Mouse (Mus musculus) liver (tissue): ENCODE results near the gene Csrp1.

Experiments used
- DNase-seq: peaks from one replicate; pipeline ENCODE4 v3.0.0-alpha.2; 2020; ENCODE audit warnings: mixed read lengths

Gene Csrp1

DNA sequence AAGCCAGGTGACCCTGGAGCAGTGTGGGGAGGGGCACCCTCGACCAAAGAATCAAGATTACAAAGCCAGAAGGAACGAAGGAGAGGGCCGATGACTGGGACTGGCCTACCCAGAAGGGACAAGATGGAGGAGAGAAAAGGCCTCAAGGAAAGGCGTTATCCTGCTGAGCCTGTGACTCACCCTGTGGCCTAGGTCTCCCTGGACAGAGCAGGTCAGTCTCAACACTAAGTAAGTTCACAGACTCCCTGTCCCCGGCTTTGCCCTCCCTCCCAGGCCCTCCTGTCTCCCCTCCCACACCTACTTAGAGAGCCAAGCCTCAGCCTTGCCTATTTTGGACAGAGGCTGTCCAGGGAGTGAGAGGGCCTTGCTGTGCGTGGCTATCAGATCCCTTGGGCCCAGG is at the start of gene Csrp1:
Csrp1 (plus strand) TSS at position 79 of the 400 bp plus-strand sequence.
- DNase-seq, result no peak

DNA sequence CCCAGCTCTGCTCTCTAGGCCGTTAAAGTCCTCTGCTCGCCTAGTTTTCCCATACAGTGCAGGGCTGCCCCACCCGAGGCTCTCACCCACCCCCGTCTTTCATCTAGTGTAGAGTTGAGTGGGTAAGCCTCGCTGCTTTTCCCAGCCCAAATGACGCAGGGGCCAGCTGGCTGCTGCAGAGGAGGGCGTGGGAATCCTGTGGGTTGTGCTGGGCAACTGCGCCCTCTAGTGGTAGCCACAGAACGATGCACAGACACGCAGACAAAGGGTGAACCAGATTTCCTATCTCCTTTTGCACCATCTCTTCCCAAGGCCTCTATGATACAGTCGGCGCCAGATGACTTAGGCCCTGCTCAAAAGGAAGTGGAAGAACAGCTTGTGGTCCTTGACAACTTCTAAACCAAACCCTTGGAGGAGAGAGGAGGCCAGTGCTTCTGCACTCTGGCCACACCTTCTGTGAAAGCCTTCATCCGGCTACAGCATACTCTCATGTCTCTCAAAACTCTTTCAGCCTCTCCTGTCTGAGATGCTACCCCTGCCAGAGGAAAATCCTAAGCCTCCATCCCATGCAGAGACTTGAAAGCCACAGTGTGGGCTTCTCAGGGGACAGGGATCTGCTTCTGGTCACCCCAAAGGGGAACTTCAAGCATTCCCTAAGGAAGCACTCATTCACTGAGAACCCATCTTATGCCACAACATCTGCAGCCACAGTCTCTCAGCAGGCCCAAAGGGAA is 49.3 kb upstream of the Csrp1 start:
- peak; percentile 70 for DNase-seq

DNA sequence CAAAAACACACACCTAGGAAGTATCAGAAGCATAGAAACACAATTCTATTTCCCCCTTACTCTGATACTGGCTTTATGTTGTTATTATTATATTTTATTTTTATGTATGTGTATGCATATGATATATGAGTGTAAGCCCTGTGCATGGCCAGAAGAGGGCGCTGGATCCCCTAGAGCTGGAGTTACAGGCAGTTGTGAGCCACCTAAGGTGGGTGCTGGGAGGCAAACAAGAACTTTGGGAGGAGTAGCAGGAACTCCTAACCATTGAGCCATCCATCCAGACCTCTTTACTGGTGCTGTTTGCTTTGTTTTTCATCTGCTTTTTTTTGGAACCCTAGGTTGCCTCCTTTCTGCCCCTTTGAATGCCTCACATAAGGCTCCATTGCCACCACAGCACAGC is 48.5 kb upstream of the Csrp1 start:
- no peak for DNase-seq

- no peak for DNase-seq
Observed at GRCm38 (mm10) chr1:135671956-135672355, 47.9 kb upstream of the Csrp1 start.

DNA sequence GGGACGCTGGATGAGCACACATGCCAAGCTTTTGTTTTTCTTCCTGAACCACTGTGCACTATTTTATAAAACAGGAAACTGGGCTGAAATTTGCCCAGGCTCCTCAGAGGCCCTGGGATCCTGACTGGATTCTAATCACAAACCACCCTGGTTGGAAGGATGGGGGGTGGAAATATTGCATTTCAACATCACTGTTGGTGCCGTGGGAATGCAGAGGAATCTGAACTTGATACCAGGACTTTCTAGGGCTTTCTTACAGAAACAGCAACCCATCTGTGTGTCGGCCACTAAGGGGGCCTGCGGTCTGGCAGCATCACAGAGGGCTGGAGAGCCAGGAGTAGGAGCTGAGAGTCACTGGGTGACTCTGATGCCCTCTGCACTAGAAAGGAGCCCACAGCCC is 47.5 kb upstream of the Csrp1 start:
- DNase-seq, result no peak

DNA sequence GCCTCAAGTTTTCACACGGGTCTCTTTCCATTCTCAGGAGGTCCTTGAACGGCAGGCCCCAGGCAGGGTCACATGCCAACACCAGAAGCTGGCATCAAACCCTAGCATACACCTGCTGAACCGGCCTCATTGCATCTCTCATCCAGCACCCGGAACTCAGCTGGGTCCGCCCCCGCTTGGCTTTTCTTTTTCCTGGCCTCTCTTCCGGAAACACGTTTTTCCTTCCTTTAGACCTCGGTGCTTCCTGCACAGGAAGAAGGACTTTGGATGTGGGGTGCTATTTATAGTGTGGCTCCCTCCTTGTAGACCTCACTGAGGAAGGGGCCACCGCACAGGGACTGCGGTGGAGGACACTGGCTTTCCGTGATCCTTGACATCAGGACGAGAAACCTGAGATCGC is 46.4 kb upstream of the Csrp1 start:
- DNase-seq, result no peak

- peak; percentile 38 for DNase-seq
Observed at GRCm38 (mm10) chr1:135675449-135676129, 44.3 kb upstream of the Csrp1 start.

- DNase-seq, result no peak
Observed at GRCm38 (mm10) chr1:135676247-135676646, 43.6 kb upstream of the Csrp1 start.

- DNase-seq, result no peak
Observed at GRCm38 (mm10) chr1:135676938-135677682, 42.8 kb upstream of the Csrp1 start.

GRCm38 (mm10) chr1:135678145-135678544 is 41.7 kb upstream of the Csrp1 start:
- no peak for DNase-seq

DNA sequence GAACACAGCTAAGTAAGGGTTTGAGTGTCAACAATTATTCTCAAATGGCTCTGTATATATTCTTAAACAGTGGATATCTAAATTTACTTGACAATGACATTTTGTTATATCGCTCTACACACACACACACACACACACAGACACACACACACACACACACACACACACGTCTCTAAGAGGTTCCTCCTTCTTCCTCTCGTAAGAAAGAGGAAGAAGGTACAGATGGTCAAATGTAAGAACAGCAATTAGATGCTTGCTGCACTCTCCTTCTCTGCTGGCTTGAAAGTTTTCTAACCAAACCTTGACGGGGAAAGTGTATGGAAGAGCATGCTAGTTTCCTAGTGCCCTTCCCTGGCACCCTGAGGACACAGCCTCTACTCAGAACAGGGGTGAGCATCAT is 39.1 kb upstream of the Csrp1 start:
- no peak for DNase-seq

DNA sequence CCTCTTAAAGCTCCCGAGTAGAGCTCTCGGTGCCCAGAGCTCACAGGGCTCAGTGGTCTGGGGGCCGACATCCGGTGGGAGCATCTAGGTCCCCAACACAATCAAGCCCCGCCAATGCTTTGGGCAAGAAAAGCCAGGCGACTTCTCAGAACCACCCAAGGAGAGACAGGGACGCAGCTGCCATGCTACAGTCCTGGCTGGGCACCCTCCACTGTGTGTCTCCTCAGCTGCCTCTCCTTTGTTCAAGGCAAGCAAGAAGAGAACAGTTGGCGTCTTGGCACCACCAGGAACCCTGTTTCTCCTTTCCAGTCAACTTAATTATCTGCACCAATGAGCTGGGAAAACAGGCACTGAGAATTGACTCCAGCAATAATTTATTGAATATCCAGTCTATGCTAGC is 38.7 kb upstream of the Csrp1 start:
- DNase-seq, result no peak

- no peak for DNase-seq
Observed at GRCm38 (mm10) chr1:135684895-135685294, 35.0 kb upstream of the Csrp1 start.

- DNase-seq, result no peak
Observed at GRCm38 (mm10) chr1:135685316-135685715, 34.5 kb upstream of the Csrp1 start.

- peak; percentile 25 for DNase-seq
Observed at GRCm38 (mm10) chr1:135686792-135687510, 32.9 kb upstream of the Csrp1 start.

DNA sequence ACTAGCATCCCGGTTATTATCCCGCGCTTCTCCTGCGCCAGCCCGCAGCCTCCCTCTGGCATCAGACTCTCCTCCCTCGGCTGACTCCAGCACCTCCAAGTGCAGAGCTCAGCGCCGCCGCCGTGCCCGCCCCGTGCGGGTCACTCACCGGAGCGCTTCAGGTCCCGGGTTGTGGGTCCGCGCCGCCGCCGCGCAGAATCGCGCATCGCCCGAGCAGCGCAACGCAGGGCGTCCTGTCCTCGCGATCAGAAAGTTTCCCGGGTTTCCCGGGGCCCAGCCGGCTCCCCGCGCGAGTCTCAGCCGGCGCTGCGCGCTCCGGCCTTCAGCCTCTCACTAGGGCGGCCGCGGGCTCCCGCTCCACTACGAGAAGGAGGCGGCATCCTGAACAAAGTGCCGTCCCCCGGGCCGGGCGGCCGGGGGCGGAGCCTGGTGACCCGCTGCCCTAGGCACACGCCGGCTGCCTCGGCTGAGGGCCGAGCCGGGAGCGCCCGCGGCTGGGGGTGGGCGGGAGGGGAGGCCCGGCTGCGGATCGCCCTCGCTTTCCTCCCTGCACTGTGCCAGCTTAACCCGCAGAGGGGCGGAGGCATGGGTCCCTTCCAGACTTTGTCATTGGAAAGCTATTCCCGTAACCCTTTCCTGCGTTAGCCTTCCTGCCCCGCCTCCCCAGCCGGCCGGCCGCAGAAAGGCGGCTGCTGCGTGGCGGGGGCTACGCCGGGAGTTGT is 31.9 kb upstream of the Csrp1 start:
- DNase-seq, result peak; percentile 76

GRCm38 (mm10) chr1:135688686-135689085 is 31.2 kb upstream of the Csrp1 start:
- DNase-seq, result no peak

DNA sequence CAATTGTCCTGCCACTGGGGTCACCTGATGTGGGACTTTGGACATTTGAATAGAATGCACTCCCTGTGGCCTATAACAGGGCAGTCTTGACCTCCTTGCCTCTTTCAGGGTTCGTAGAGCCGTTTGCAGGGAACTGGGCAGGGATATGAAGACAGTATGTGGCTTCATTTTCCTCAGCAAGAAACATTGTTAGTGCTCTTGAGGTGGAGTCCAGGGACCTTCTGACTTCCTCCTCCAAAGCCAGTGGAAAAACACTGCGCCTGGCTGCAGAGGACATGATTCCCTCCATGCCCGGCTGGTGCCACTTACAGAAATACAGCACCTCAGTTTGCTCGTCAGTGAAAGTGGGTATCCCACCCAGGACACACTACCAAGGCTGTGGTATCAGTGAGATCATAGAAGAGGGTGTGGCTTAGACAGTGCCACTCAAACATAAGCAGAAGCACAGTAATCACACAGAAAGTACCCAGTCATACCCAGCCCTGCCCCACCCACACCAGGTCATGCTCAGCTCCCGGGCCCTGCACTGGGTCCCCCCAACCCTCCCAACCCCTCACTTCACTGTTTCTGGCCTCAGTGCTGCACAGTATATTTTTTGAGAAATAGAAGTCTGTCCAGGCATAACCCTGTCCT is 29.0 kb upstream of the Csrp1 start:
- no peak for DNase-seq

DNA sequence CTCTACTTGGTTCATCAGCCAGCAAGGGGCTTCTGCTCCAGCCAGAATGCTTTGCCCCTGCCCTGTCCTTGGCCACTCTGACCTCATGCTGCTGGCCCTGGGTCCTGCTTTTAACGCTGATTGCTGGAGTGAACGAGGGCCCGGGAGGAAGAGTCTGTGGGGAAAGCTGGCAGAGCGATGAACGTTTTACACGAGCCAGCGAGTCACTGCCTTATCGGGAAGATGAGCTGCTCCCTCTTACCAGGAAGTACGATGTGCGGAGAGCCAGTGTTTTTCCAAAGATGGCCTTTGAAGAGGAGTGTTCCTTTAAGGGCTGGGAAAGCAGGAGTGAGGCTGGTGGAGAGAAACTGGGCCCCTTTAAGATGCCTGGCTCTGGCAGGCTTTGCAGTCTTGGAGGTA is 28.4 kb upstream of the Csrp1 start:
- DNase-seq, result no peak

GRCm38 (mm10) chr1:135694181-135694580 is 25.7 kb upstream of the Csrp1 start:
- DNase-seq, result no peak

GRCm38 (mm10) chr1:135697462-135697861 is 22.4 kb upstream of the Csrp1 start:
- DNase-seq, result no peak

DNA sequence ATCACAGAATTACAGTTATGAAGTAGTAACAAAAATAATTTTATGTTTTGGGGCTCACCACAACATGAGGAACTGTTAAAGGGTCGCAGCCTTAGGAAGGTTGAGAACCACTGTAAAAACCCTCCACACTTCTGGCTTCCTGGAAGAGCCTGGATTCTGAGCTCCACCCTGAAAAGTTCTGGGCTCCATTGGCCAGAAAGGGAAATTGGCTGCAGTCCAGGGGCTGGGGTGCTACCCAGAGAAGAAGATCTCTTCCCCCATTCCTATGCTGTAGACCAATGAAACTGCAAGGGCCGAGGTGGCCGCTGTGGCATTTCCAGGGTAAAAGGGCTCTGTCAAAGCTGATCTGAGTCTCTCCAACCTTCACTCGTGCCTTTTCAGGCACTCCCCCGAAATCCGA is 21.8 kb upstream of the Csrp1 start:
- no peak for DNase-seq
